Mouse (Mus musculus): ENCODE measurements around the gene Pdcd5. TPM values are rescaled to one million over a fixed set of nuclear protein-coding genes. Genes with fewer than 3 reads are reported as not detected.

Pdcd5 gene
- total and polyA plus RNA-seq, 2 experiments from 2014 or later, result 24.5 to 278 TPM

- H3K4me3 ChIP-seq (ENCODE audit: low read depth, low read length), result no peak overlapping the region
- peaks cover 42% of the 10 kb centered on the region for H3K36me3 ChIP-seq (replicated peaks; ENCODE audit: control insufficient read depth, insufficient read depth, low read length)
- H3K27ac ChIP-seq (ENCODE audit: low read depth), result no peak overlapping the region
- H3K4me1 ChIP-seq (ENCODE audit: control insufficient read depth, insufficient read depth), result no peaks in the 10 kb centered on the region
- H3K9me3 ChIP-seq (replicated peaks; ENCODE audit: control insufficient read depth, low read length), result no peaks in the 10 kb centered on the region
- 88% methylated on average over 9 of the region's 9 CpGs for WGBS
- H3K9ac ChIP-seq (replicated peaks; ENCODE audit: low read depth, low read length), result no peak overlapping the region
- ATAC-seq (ENCODE audit: insufficient read depth, low read depth), result no peak
- H3K4me2 ChIP-seq (ENCODE audit: low read depth, low read length), result no peak overlapping the region
- no peaks in the 10 kb centered on the region for H3K27me3 ChIP-seq (ENCODE audit: control insufficient read depth, insufficient read depth, low read length)
- no peak for DNase-seq (ENCODE audit: low spot score)
- no peak for TF ChIP-seq EP300 (IDR thresholded peaks at IDR 0.05; ENCODE audit: low read depth)
- no peak for TF ChIP-seq CTCF (IDR thresholded peaks at IDR 0.05; ENCODE audit: low read depth)
Measured at GRCm38 (mm10) chr7:35599492-35599891, 47.8 kb downstream of the Pdcd5 start.

GRCm38 (mm10) chr7:35594311-35594710 lies 53.0 kb downstream of the Pdcd5 start:
- TF ChIP-seq CTCF (IDR thresholded peaks at IDR 0.05; ENCODE audit: low read depth), result no peak
- TF ChIP-seq EP300 (IDR thresholded peaks at IDR 0.05; ENCODE audit: low read depth), result no peak
- H3K36me3 ChIP-seq (replicated peaks; ENCODE audit: control insufficient read depth, insufficient read depth, low read length), result peaks cover 46% of the 10 kb centered on the region
- ATAC-seq (ENCODE audit: insufficient read depth, low read depth) (no peak), DNase-seq (ENCODE audit: low spot score) (no peak)
- H3K9ac ChIP-seq (replicated peaks; ENCODE audit: low read depth, low read length), result no peak overlapping the region
- 93% methylated on average over 5 of the region's 5 CpGs for WGBS
- no peak overlapping the region for H3K4me2 ChIP-seq (ENCODE audit: low read depth, low read length)
- H3K27ac ChIP-seq (ENCODE audit: low read depth), result no peak overlapping the region
- no peaks in the 10 kb centered on the region for H3K9me3 ChIP-seq (replicated peaks; ENCODE audit: control insufficient read depth, low read length)
- no peak overlapping the region for H3K4me3 ChIP-seq (ENCODE audit: low read depth, low read length)
- no peaks in the 10 kb centered on the region for H3K4me1 ChIP-seq (ENCODE audit: control insufficient read depth, insufficient read depth)
- H3K27me3 ChIP-seq (ENCODE audit: control insufficient read depth, insufficient read depth, low read length), result no peaks in the 10 kb centered on the region

Other genes with a start within 250 kb of the Pdcd5 start
- 0.27 TPM in 1 of 2 replicates, not detected in the other for gene Slc7a9, start 198.7 kb downstream of the Pdcd5 start, total RNA-seq (2014; rRNA removed; ENCODE audit: low replicate concordance)
- 0.20 and 0.22 TPM in 2 replicates for gene Slc7a9, start 198.7 kb downstream of the Pdcd5 start, polyA plus RNA-seq (2015; fragmentation: Nextera tagmentation; extraction: Ambion mirVana)
- not detected in 2 replicates for gene Tdrd12, start 109.8 kb downstream of the Pdcd5 start, total RNA-seq (2014; rRNA removed; ENCODE audit: low replicate concordance)
- gene Tdrd12, start 109.8 kb downstream of the Pdcd5 start, polyA plus RNA-seq (2015; fragmentation: Nextera tagmentation; extraction: Ambion mirVana), result 1.4 and 1.5 TPM in 2 replicates
- gene Nudt19, start 91.2 kb downstream of the Pdcd5 start, total RNA-seq (2014; rRNA removed; ENCODE audit: low replicate concordance), result 75.2 and 76.6 TPM in 2 replicates
- 133 and 136 TPM in 2 replicates for gene Nudt19, start 91.2 kb downstream of the Pdcd5 start, polyA plus RNA-seq (2015; fragmentation: Nextera tagmentation; extraction: Ambion mirVana)
- gene Rgs9bp, start 61.9 kb downstream of the Pdcd5 start, total RNA-seq (2014; rRNA removed; ENCODE audit: low replicate concordance), result under 0.01 TPM in 1 of 2 replicates, not detected in the other
- 0.04 and 0.07 TPM in 2 replicates for gene Rgs9bp, start 61.9 kb downstream of the Pdcd5 start, polyA plus RNA-seq (2015; fragmentation: Nextera tagmentation; extraction: Ambion mirVana)
- 9.5 and 19.3 TPM in 2 replicates for gene Ankrd27, start 61.3 kb downstream of the Pdcd5 start, total RNA-seq (2014; rRNA removed; ENCODE audit: low replicate concordance)
- gene Ankrd27, start 61.3 kb downstream of the Pdcd5 start, polyA plus RNA-seq (2015; fragmentation: Nextera tagmentation; extraction: Ambion mirVana), result 8.9 and 9.6 TPM in 2 replicates
- gene Dpy19l3, start 106.9 kb upstream of the Pdcd5 start, total RNA-seq (2014; rRNA removed; ENCODE audit: low replicate concordance), result 1.1 and 3.4 TPM in 2 replicates
- 4.9 and 5.4 TPM in 2 replicates for gene Dpy19l3, start 106.9 kb upstream of the Pdcd5 start, polyA plus RNA-seq (2015; fragmentation: Nextera tagmentation; extraction: Ambion mirVana)
- 8.4 and 10.9 TPM in 2 replicates for gene Zfp507, start 155.5 kb upstream of the Pdcd5 start, total RNA-seq (2014; rRNA removed; ENCODE audit: low replicate concordance)
- gene Zfp507, start 155.5 kb upstream of the Pdcd5 start, polyA plus RNA-seq (2015; fragmentation: Nextera tagmentation; extraction: Ambion mirVana), result 5.2 and 5.9 TPM in 2 replicates

Measured in heart, postnatal 0 days (tissue).